Comparison of ENCODE assay signal across 8 mouse cellular contexts in the genomic region with DNA sequence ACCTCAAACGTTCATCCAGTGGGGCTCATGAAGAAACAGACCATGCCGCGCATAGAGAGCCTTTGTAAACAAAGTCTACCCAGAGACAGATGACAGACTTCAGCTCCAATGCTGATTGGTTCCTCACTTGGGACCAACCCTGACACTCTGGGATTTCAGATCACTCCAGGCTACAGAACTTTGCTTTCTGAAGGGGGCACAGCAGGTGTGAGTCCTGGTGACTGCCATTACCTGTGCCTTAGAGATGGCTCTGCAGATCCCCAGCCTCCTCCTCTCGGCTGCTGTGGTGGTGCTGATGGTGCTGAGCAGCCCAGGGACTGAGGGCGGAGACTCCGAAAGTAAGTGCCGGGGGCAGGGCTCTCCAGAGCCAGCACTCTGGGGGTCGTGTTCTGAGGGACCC. TPM values are rescaled to one million over a fixed set of nuclear protein-coding genes. Genes with fewer than 3 reads are reported as not detected.
DNase-seq lines count a peak whose midpoint lies in the region; ATAC-seq and TF ChIP-seq lines count a peak whose summit lies in the region.

No protein-coding gene starts in this region.

- H3K36me3 ChIP-seq in heart, adult 2 months (ENCODE audit: control insufficient read depth, insufficient read depth, low read length) = no peaks in the 10 kb centered on the region
- no peaks in the 10 kb centered on the region for H3K36me3 ChIP-seq in limb, embryonic 10.5 days
- no peaks in the 10 kb centered on the region for H3K36me3 ChIP-seq in midbrain, embryonic 11.5 days (ENCODE audit: control insufficient read depth, insufficient read depth, low read length)

- no peaks in the 10 kb centered on the region for H3K9me3 ChIP-seq in limb, embryonic 10.5 days (replicated peaks)
- H3K9me3 ChIP-seq in midbrain, embryonic 11.5 days (ENCODE audit: control insufficient read depth, low read length) = no peaks in the 10 kb centered on the region

- H3K4me1 ChIP-seq in heart, adult 2 months (ENCODE audit: control insufficient read depth, insufficient read depth, low read length) = 0 out of 2 replicates have a peak, but pooled peaks cover 3% of the 10 kb centered on the region
- peaks cover 22% of the 10 kb centered on the region for H3K4me1 ChIP-seq in limb, embryonic 10.5 days
- H3K4me1 ChIP-seq in midbrain, embryonic 11.5 days (ENCODE audit: control insufficient read depth, insufficient read depth, low read length) = peaks cover 13% of the 10 kb centered on the region

- peak; percentile 82 for ATAC-seq in midbrain, embryonic 11.5 days (ENCODE audit: low FRiP score)

- TF ChIP-seq EP300 in heart, adult 2 months (IDR thresholded peaks at IDR 0.05; ENCODE audit: insufficient read depth, low read depth, low read length) = no peak

- H3K27me3 ChIP-seq in heart, adult 2 months (ENCODE audit: control insufficient read depth, insufficient read depth, low read length) = peaks cover 12% of the 10 kb centered on the region
- peaks cover 35% of the 10 kb centered on the region for H3K27me3 ChIP-seq in limb, embryonic 10.5 days (ENCODE audit: low read depth, poor library complexity, severe bottlenecking)
- peaks cover 13% of the 10 kb centered on the region for H3K27me3 ChIP-seq in midbrain, embryonic 11.5 days (ENCODE audit: control insufficient read depth, insufficient read depth, low read length)

- TF ChIP-seq CTCF in heart, adult 2 months (IDR thresholded peaks at IDR 0.05) = no peak

- intact Hi-C loops in gastrocnemius, postnatal 14 days (cut with DNase I; ENCODE audit: low total_unique reads) = no loop called here
- intact Hi-C loops in heart, adult 2 months (cut with DNase I) = no loop called here

- WGBS in heart, adult 2 months = 1% methylated on average over 8 of the region's 8 CpGs
- WGBS in limb, embryonic 10.5 days = under 1% methylated on average over 8 of the region's 8 CpGs
- WGBS in midbrain, embryonic 11.5 days = 1% methylated on average over 8 of the region's 8 CpGs

- H3K4me3 ChIP-seq in heart, adult 2 months = peak overlapping the region; percentile 41
- peak overlapping the region; percentile 67 for H3K4me3 ChIP-seq in limb, embryonic 10.5 days
- peak overlapping the region; percentile 49 for H3K4me3 ChIP-seq in midbrain, embryonic 11.5 days (ENCODE audit: low read depth, low read length)

- no peak overlapping the region for H3K27ac ChIP-seq in heart, adult 2 months
- H3K27ac ChIP-seq in limb, embryonic 10.5 days = 0 out of 2 replicates have a peak overlapping the region, but pooled peaks have one; percentile 6
- no peak overlapping the region for H3K27ac ChIP-seq in midbrain, embryonic 11.5 days (ENCODE audit: low read depth, low read length)

- DNase-seq in gastrocnemius, adult 18-20 months (ENCODE audit: low spot score) = peak; percentile 78
- no peak for DNase-seq in gastrocnemius, postnatal 14 days
- DNase-seq in embryo, embryonic 11.5 days (ENCODE audit: low read depth, low spot score) = peak; percentile 71
- peak; percentile 71 to 76 for DNase-seq in heart, adult 2 months
- DNase-seq in kidney, adult 18-20 months = peak; percentile 77
- DNase-seq in limb, embryonic 10.5 days (ENCODE audit: low spot score) = peak; percentile 76
- peak; percentile 99 for DNase-seq in midbrain, embryonic 11.5 days (ENCODE audit: low spot score, missing footprints)
- DNase-seq in spleen, adult 12 weeks (ENCODE audit: low spot score) = peak; percentile 74

- peak overlapping the region; percentile 92 for H3K4me2 ChIP-seq in midbrain, embryonic 11.5 days

- no peak overlapping the region for H3K9ac ChIP-seq in heart, adult 2 months (ENCODE audit: low read depth, low read length)
- peak overlapping the region; percentile 52 for H3K9ac ChIP-seq in midbrain, embryonic 11.5 days (ENCODE audit: low read length)

- H3K79me2 ChIP-seq in heart, adult 2 months (replicated peaks; ENCODE audit: control insufficient read depth, insufficient read depth, low read length) = no peaks in the 10 kb centered on the region

- TF ChIP-seq POLR2A in heart, adult 2 months (IDR thresholded peaks at IDR 0.05; ENCODE audit: insufficient read depth, low read depth, low read length) = no peak

RNA-seq across cellular contexts. Expression of gene H2-Ab1, which starts 5.6 kb away (rescaled TPM):
- 1 to 10 TPM; 3.0 to 4.8 TPM for total RNA-seq in gastrocnemius, adult 18-20 months (2021)
- total RNA-seq in gastrocnemius, postnatal 14 days (2021) = 1 to 10 TPM; 2.8 to 3.1 TPM
- total RNA-seq in heart, adult 2 months (2021) = 10 to 100 TPM; 21.1 to 25.7 TPM
- 114 and 190 TPM in 2 replicates for polyA plus RNA-seq in heart, adult 2 months (2012; rRNA removed)
- 6.7 and 9.9 TPM in 2 replicates for polyA plus RNA-seq in limb, embryonic 10.5 days (2016; fragmentation: Nextera tagmentation; extraction: Ambion mirVana)
- polyA plus RNA-seq in midbrain, embryonic 11.5 days (2014; fragmentation: Nextera tagmentation; extraction: Ambion mirVana) = 4.3 and 4.7 TPM in 2 replicates

RNA-seq across cellular contexts. Expression of gene H2-Ob, which starts 24.4 kb away (rescaled TPM):
- under 1 TPM; 0.14 to 0.33 TPM for total RNA-seq in gastrocnemius, adult 18-20 months (2021)
- total RNA-seq in gastrocnemius, postnatal 14 days (2021) = under 1 TPM in 1 of 2 experiments, not detected in 1; 0.13 TPM
- 1 to 10 TPM in 1 of 2 experiments, under 1 TPM in 1; 0.55 to 1.0 TPM for total RNA-seq in heart, adult 2 months (2021)
- polyA plus RNA-seq in heart, adult 2 months (2012; rRNA removed) = 3.5 and 6.2 TPM in 2 replicates
- polyA plus RNA-seq in limb, embryonic 10.5 days (2016; fragmentation: Nextera tagmentation; extraction: Ambion mirVana) = not detected in 2 replicates
- polyA plus RNA-seq in midbrain, embryonic 11.5 days (2014; fragmentation: Nextera tagmentation; extraction: Ambion mirVana) = not detected in 2 replicates

RNA-seq across cellular contexts. Expression of gene H2-Aa, which starts 24.6 kb away (rescaled TPM):
- total RNA-seq in gastrocnemius, adult 18-20 months (2021) = 1 to 10 TPM; 3.7 to 5.9 TPM
- 1 to 10 TPM; 2.8 to 3.9 TPM for total RNA-seq in gastrocnemius, postnatal 14 days (2021)
- total RNA-seq in heart, adult 2 months (2021) = 10 to 100 TPM; 26.8 to 38.4 TPM
- polyA plus RNA-seq in heart, adult 2 months (2012; rRNA removed) = 99.0 and 141 TPM in 2 replicates
- polyA plus RNA-seq in limb, embryonic 10.5 days (2016; fragmentation: Nextera tagmentation; extraction: Ambion mirVana) = not detected in 2 replicates
- polyA plus RNA-seq in midbrain, embryonic 11.5 days (2014; fragmentation: Nextera tagmentation; extraction: Ambion mirVana) = not detected in 2 replicates

RNA-seq across cellular contexts. Expression of gene H2-Eb1, which starts 42.6 kb away (rescaled TPM):
- 1 to 10 TPM; 3.9 to 5.6 TPM for total RNA-seq in gastrocnemius, adult 18-20 months (2021)
- 1 to 10 TPM; 2.8 to 3.7 TPM for total RNA-seq in gastrocnemius, postnatal 14 days (2021)
- 10 to 100 TPM; 28.9 to 36.5 TPM for total RNA-seq in heart, adult 2 months (2021)
- polyA plus RNA-seq in heart, adult 2 months (2012; rRNA removed) = 49.5 and 74.4 TPM in 2 replicates
- 0.80 and 0.83 TPM in 2 replicates for polyA plus RNA-seq in limb, embryonic 10.5 days (2016; fragmentation: Nextera tagmentation; extraction: Ambion mirVana)
- polyA plus RNA-seq in midbrain, embryonic 11.5 days (2014; fragmentation: Nextera tagmentation; extraction: Ambion mirVana) = 1.7 TPM in 2 replicates

RNA-seq across cellular contexts. Expression of gene Tap2, which starts 59.7 kb away (rescaled TPM):
- 1 to 10 TPM; 4.1 to 6.6 TPM for total RNA-seq in gastrocnemius, adult 18-20 months (2021)
- total RNA-seq in gastrocnemius, postnatal 14 days (2021) = 1 to 10 TPM; 4.7 to 5.3 TPM
- 10 to 100 TPM; 26.1 to 31.2 TPM for total RNA-seq in heart, adult 2 months (2021)
- 25.0 and 26.5 TPM in 2 replicates for polyA plus RNA-seq in heart, adult 2 months (2012; rRNA removed)
- 0.49 and 0.61 TPM in 2 replicates for polyA plus RNA-seq in limb, embryonic 10.5 days (2016; fragmentation: Nextera tagmentation; extraction: Ambion mirVana)
- polyA plus RNA-seq in midbrain, embryonic 11.5 days (2014; fragmentation: Nextera tagmentation; extraction: Ambion mirVana) = 0.27 and 0.63 TPM in 2 replicates

Comparison
In these comparisons a context has a peak if more than half of its experiments do, and no peak if none do; other contexts are left out.
1. RNA of gene H2-Aa, which starts 24.6 kb away (total RNA-seq): 26.8 to 38.4 TPM in heart, adult 2 months; 3.7 to 5.9 TPM in gastrocnemius, adult 18-20 months and 2.8 to 3.9 TPM in gastrocnemius, postnatal 14 days; every median in the first group is over 4 times any median in the second.
2. Peak in every context shown above with its lines, with median percentiles within 50 percentile points of each other: H3K4me3 ChIP-seq.